16 mouse cellular contexts compared by ENCODE assay signal in genomic region chr3:28358391-28358790, GRCm38 (mm10).
"Had no signal": no experiment of that assay in that cellular context is flagged by ENCODE, and none has a peak within 500 bp of the region (broad histone marks: within the 10 kb centered on the region; RNA-seq: fewer than 3 reads in every experiment).

No protein-coding gene starts in this region.

- H3K27me3 ChIP-seq: neural tube, embryonic 13.5 days; neural tube, embryonic 15.5 days; stomach, embryonic 15.5 days had no signal

- H3K4me3 ChIP-seq: neural tube, embryonic 13.5 days; neural tube, embryonic 15.5 days; stomach, embryonic 15.5 days had no signal

- H3K36me3 ChIP-seq: stomach, embryonic 15.5 days had no signal

- H3K9me3 ChIP-seq: neural tube, embryonic 13.5 days; neural tube, embryonic 15.5 days; stomach, embryonic 15.5 days had no signal

- H3K4me2 ChIP-seq: neural tube, embryonic 13.5 days; neural tube, embryonic 15.5 days had no signal

- DNase-seq: retina, postnatal 1 day; right cerebral cortex, adult 18-20 months; right cerebral cortex, postnatal 14 days; right cerebral cortex, postnatal 25 days; right cerebral cortex, postnatal 4 days; spleen, adult 18-20 months; thymus, adult 18-20 months; thymus, adult 2 months; thymus, postnatal 14 days; thymus, postnatal 25 days; thymus, postnatal 36 days; thymus, postnatal 4 days had no signal

- H3K9ac ChIP-seq: neural tube, embryonic 13.5 days; neural tube, embryonic 15.5 days; stomach, embryonic 15.5 days had no signal

- H3K4me1 ChIP-seq: neural tube, embryonic 13.5 days; neural tube, embryonic 15.5 days; stomach, embryonic 15.5 days had no signal

- H3K27ac ChIP-seq: neural tube, embryonic 13.5 days; neural tube, embryonic 15.5 days; stomach, embryonic 15.5 days; stomach, postnatal 0 days had no signal
